Mouse (Mus musculus) heart, embryonic 14.5 days (tissue): Measurements from ENCODE around the gene Nr5a1. TPM values are rescaled to one million over a fixed set of nuclear protein-coding genes. Genes with fewer than 3 reads are reported as not detected.

ENCODE experiments used
- ATAC-seq: fragments of 200-750 bp; cut with Nextera tagmentation; 2 replicates; pipeline ENCODE4 v1.8.0; 2017; ENCODE audit warnings: low read depth, moderate TSS enrichment; ENCODE audit not compliant: insufficient number of reproducible peaks, insufficient read depth, low FRiP score
- H3K27ac ChIP-seq, 2 experiments: fragments of 200-500 bp in 1 of 2; fragments of 300-500 bp in 1 of 2; sonication (generic) in 1 of 2; replicated peaks in 1 of 2; 2 replicates each; pipeline ENCODE4 v1.5.1; 2012 to 2014; ENCODE audit warnings: low read depth in 2 of 2, low read length in 2 of 2, control low read depth in 1 of 2, mild to moderate bottlenecking in 1 of 2, mixed read lengths in 1 of 2; ENCODE audit not compliant: control insufficient read depth in 1 of 2, insufficient read depth in 1 of 2
- H3K27me3 ChIP-seq: fragments of 300-500 bp; sonication (generic); 2 replicates; pipeline ENCODE4 v1.6.1; 2014; ENCODE audit warnings: mild to moderate bottlenecking, low read length, control low read depth; ENCODE audit not compliant: control insufficient read depth, insufficient read depth
- H3K36me3 ChIP-seq: fragments of 300-500 bp; sonication (generic); 2 replicates; pipeline ENCODE4 v1.6.1; 2014; ENCODE audit warnings: mild to moderate bottlenecking, control low read depth, low read length, mixed read lengths; ENCODE audit not compliant: control insufficient read depth, insufficient read depth
- H3K4me1 ChIP-seq, 2 experiments: fragments of 200-500 bp in 1 of 2; fragments of 300-500 bp in 1 of 2; sonication (generic) in 1 of 2; 2 replicates each; pipeline ENCODE4 v1.6.1; 2012 to 2014; ENCODE audit warnings: low read length in 2 of 2, control low read depth in 1 of 2, mixed read lengths in 1 of 2; ENCODE audit not compliant: control insufficient read depth in 2 of 2, insufficient read depth in 2 of 2
- H3K4me2 ChIP-seq: fragments of 300-500 bp; sonication (generic); 2 replicates; pipeline ENCODE4 v1.6.1; 2014; ENCODE audit warnings: mild to moderate bottlenecking, low read length
- H3K4me3 ChIP-seq, 2 experiments: fragments of 200-500 bp in 1 of 2; fragments of 300-500 bp in 1 of 2; sonication (generic) in 1 of 2; 2 replicates each; pipeline ENCODE4 v1.5.1; 2012 to 2014; ENCODE audit warnings: low read length in 2 of 2, mild to moderate bottlenecking in 2 of 2, control low read depth in 1 of 2, low read depth in 1 of 2, moderate library complexity in 1 of 2; ENCODE audit not compliant: control insufficient read depth in 1 of 2, insufficient read depth in 1 of 2
- H3K9ac ChIP-seq: fragments of 300-500 bp; sonication (generic); 2 replicates; pipeline ENCODE4 v1.6.1; 2014; ENCODE audit warnings: mild to moderate bottlenecking, low read length
- H3K9me3 ChIP-seq: fragments of 300-500 bp; sonication (generic); 2 replicates; pipeline ENCODE4 v1.6.1; 2016; ENCODE audit warnings: low read length, control low read depth; ENCODE audit not compliant: control insufficient read depth
- WGBS: fragments of 180-500 bp; shearing (Covaris S2); extraction: QIAGEN DNeasy Blood & Tissue Kit; methylation state at CpG from one replicate; pipeline ENCODE4 v1.1.7; 2014; 5-methylcytosine and 5-hydroxymethylcytosine counted together
- polyA plus RNA-seq: library from polyadenylated mRNA; unstranded; fragments of >200 nt; fragmentation: Nextera tagmentation; extraction: Ambion mirVana; gene quantifications from 2 replicates; pipeline ENCODE4 v1.2.1, GENCODE M21; 2014

Gene Nr5a1
- polyA plus RNA-seq, 1 experiment from 2014 or later, result not detected

GRCm38 (mm10) chr2:38685746-38686145 is 28.6 kb downstream of the Nr5a1 start:
- H3K4me3 ChIP-seq, result no peak overlapping the region
- no peaks in the 10 kb centered on the region for H3K36me3 ChIP-seq
- H3K9me3 ChIP-seq, result no peaks in the 10 kb centered on the region
- ATAC-seq, result no peak
- H3K27ac ChIP-seq, result no peak overlapping the region
- peaks cover 0 to 3% of the 10 kb centered on the region in 2 experiments; a peak in 1 of 4 replicates for H3K4me1 ChIP-seq
- H3K9ac ChIP-seq, result no peak overlapping the region
- H3K4me2 ChIP-seq, result no peak overlapping the region
- peaks cover 30% of the 10 kb centered on the region for H3K27me3 ChIP-seq
- 61% methylated on average over 3 of the region's 3 CpGs for WGBS

DNA sequence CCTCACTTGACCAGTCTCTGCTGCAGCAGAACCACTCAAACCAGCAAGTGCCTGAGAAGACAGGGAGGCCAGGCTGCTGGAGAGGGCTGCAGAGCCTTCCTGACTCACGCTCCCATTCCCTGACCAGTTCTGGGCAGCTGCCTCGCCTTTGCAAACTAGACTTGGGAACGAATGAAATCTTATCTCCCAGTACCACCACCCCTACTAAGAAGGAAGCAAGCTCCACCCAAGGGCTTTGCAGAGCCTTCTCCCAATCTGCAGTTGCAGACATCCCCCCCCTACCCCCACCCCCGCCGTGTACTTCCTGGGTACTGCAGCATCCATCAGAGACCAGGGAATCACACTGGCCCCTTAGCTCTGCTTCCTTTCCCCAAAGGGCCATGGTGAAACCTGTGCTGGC is 31.3 kb downstream of the Nr5a1 start:
- Histone ChIP-seq H3K9ac (no peak overlapping the region), H3K36me3 (no peaks in the 10 kb centered on the region), H3K4me3 (no peak overlapping the region), H3K4me2 (no peak overlapping the region), H3K9me3 (no peaks in the 10 kb centered on the region), H3K27me3 (peaks cover 13% of the 10 kb centered on the region; the same call in 1 of the 2 replicates), H3K4me1 (no peaks in the 10 kb centered on the region), H3K27ac (no peak overlapping the region)
- no peak for ATAC-seq
- 52% methylated on average over 5 of the region's 5 CpGs for WGBS

DNA sequence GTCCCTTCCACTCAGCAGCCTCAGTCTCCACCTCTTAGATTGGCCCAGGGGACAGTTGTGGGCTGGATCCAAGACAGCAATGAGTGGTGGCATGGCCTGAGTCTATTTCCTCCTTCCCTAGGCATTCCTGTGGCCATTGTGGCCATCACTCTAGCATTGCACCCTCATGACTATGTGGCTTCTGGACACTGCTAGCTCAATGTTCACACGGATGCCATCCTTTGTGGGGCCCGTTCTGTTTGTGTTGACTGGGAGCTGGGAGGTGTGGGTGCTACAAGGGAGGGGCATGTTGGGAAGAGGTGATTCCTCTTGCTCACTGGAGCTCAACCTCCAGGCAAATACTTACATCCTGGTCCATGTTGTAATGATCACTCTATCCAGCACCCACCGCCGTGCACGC is 32.1 kb downstream of the Nr5a1 start:
- Histone ChIP-seq H3K9ac (no peak overlapping the region), H3K4me2 (no peak overlapping the region), H3K36me3 (no peaks in the 10 kb centered on the region), H3K9me3 (no peaks in the 10 kb centered on the region), H3K27me3 (peaks cover 12% of the 10 kb centered on the region; the same call in 1 of the 2 replicates), H3K4me3 (no peak overlapping the region), H3K27ac (no peak overlapping the region), H3K4me1 (no peaks in the 10 kb centered on the region)
- ATAC-seq, result no peak
- 83% methylated on average over 5 of the region's 5 CpGs for WGBS

DNA sequence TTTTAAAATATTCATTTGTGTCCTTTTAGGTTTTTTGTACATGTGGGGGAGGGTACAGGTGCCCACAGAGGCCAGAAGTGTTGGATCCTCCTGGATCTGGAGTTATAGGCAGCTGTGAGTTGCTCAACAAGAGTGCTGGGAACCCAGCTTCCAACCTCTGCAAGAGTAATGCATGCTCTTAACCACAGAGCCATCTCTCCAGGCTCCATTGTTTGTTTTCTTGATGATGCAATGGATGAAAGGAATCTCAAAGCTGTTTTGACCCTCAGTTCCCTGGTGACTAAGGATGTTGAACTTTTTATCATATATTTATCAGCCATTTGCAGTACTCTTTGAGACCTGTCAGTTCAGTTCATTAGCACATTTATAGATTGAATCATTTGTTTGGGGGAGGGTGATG is 35.4 kb downstream of the Nr5a1 start:
- H3K9ac ChIP-seq, result no peak overlapping the region
- no peak for ATAC-seq
- H3K4me1 ChIP-seq, result no peaks in the 10 kb centered on the region
- no peak overlapping the region for H3K27ac ChIP-seq
- H3K36me3 ChIP-seq, result no peaks in the 10 kb centered on the region
- H3K4me2 ChIP-seq, result no peak overlapping the region
- H3K9me3 ChIP-seq, result no peaks in the 10 kb centered on the region
- no peak overlapping the region for H3K4me3 ChIP-seq
- H3K27me3 ChIP-seq, result peaks cover 10% of the 10 kb centered on the region; the same call in 1 of the 2 replicates

GRCm38 (mm10) chr2:38675366-38675969 is 38.9 kb downstream of the Nr5a1 start:
- 56% methylated on average over 9 of the region's 9 CpGs for WGBS
- Histone ChIP-seq H3K4me3 (no peak overlapping the region), H3K4me1 (no peaks in the 10 kb centered on the region), H3K36me3 (no peaks in the 10 kb centered on the region), H3K9me3 (no peaks in the 10 kb centered on the region), H3K9ac (no peak overlapping the region), H3K27me3 (peaks cover 22% of the 10 kb centered on the region), H3K4me2 (no peak overlapping the region), H3K27ac (no peak overlapping the region)
- ATAC-seq, result no peak

DNA sequence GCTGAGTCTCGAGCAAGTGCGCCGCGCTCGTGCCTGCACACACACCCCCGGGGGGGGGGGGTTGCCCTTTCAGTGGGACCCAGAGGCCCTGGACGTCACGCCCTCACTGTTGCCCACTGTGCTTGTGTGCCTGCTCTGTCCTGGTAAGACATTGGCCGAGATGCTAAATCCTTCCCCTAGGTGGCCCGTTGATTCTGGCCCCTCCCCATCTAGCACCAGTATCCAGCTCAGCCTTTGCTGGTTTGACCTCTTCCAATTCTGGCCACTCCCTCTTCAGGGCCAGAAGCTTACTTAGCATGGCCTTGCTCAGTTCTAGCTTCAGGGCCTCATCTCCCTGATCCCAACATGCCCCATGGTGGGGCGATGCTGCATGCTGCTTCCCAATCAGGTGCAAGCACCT is 41.8 kb downstream of the Nr5a1 start:
- H3K27me3 ChIP-seq, result peaks cover 36% of the 10 kb centered on the region

DNA sequence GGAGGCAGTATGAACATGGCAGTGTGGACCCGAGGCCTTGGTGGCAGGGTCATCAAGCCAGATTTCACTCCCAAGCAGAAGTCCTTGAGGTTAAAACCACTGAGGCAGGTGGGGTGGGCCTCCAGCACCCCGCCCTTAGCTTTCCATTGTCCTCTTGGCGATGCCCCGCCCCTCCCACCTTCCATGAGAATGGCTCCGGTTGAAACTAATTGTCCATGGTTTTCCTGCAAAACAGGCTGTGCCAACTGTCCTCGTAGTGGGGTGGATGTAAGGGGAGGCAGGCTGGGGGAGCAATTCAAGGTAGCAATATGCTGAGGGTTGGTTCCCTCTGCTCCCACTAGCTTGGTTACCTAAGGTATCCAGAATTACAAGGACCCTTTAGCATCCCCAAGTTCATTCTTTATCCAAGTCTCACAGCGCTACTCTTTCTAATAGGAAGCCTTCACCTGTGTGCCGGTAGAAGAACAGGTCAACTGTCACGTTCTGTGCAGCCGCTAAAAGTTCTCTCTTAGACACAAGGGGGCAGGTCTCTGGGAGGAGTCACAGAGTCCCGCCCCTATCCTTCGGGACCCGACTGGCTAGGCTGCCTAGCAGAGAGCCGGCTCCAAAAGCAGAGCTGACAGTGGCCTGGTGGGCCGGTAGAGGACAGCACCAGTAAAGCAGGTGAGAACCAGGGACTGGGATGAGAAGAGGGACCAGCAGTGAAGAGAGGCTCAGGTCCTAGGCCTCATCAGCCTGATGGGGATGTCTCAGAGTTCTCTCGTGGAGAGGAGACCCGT is 45.4 kb downstream of the Nr5a1 start:
- Histone ChIP-seq H3K27me3 (peaks cover 33% of the 10 kb centered on the region), H3K9ac (no peak overlapping the region), H3K4me2 (peak overlapping the region; percentile 43), H3K4me1 (peaks cover 0 to 2% of the 10 kb centered on the region in 2 experiments; a peak in 1 of 4 replicates), H3K9me3 (no peaks in the 10 kb centered on the region), H3K4me3 (no peak overlapping the region), H3K27ac (no peak overlapping the region), H3K36me3 (no peaks in the 10 kb centered on the region)
- WGBS, result 15% methylated on average over 17 of the region's 17 CpGs
- no peak for ATAC-seq

More for the DNA sequence above, 41.8 kb downstream of the Nr5a1 start:
- WGBS, result 63% methylated on average over 10 of the region's 11 CpGs
- Histone ChIP-seq H3K4me2 (no peak overlapping the region), H3K27ac (no peak overlapping the region), H3K4me1 (peaks cover 0 to 2% of the 10 kb centered on the region in 2 experiments; a peak in 1 of 4 replicates), H3K9me3 (no peaks in the 10 kb centered on the region), H3K4me3 (no peak overlapping the region), H3K36me3 (no peaks in the 10 kb centered on the region), H3K9ac (no peak overlapping the region)
- no peak for ATAC-seq
